Mouse (Mus musculus) CH12.LX (cell line): Measurements from ENCODE around the gene Eif3k.

ENCODE experiments used
- BHLHE40 ChIP-seq: IDR thresholded peaks from 2 replicates; pipeline ENCODE4 v1.6.1; 2011; ENCODE audit warnings: mild to moderate bottlenecking, low read depth, low read length, improper control_type of control experiment
- CHD2 ChIP-seq: IDR thresholded peaks from 2 replicates; pipeline ENCODE4 v1.6.1; 2011; ENCODE audit warnings: low read length, improper control_type of control experiment
- CTCF ChIP-seq, 2 experiments: IDR thresholded peaks in 1 of 2; conservative IDR thresholded peaks in 1 of 2; 2 replicates each; pipeline ENCODE4 v1.5.1; 2011 to 2012; ENCODE audit warnings: low read depth in 2 of 2, low read length in 2 of 2, improper control_type of control experiment in 1 of 2, inconsistent platforms in 1 of 2, mild to moderate bottlenecking in 1 of 2, moderate library complexity in 1 of 2
- EP300 ChIP-seq: IDR thresholded peaks from 2 replicates; pipeline ENCODE4 v1.6.1; 2011; ENCODE audit warnings: low read length, improper control_type of control experiment
- JUN ChIP-seq: IDR thresholded peaks from 2 replicates; pipeline ENCODE4 v1.6.1; 2011; ENCODE audit warnings: low read depth, mild to moderate bottlenecking, low read length, improper control_type of control experiment, moderate library complexity; ENCODE audit not compliant: insufficient read depth
- NRF1 ChIP-seq: IDR thresholded peaks from 2 replicates; pipeline ENCODE4 v1.6.1; 2014; ENCODE audit warnings: low read depth, mild to moderate bottlenecking, inconsistent platforms, low read length, improper control_type of control experiment, moderate library complexity
- POLR2A ChIP-seq: IDR thresholded peaks from 2 replicates; pipeline ENCODE4 v1.6.1; 2011; ENCODE audit warnings: low read depth, mild to moderate bottlenecking, improper control_type of control experiment, low read length
- SIN3A ChIP-seq: IDR thresholded peaks from 2 replicates; pipeline ENCODE4 v1.6.1; 2012; ENCODE audit warnings: low read length, improper control_type of control experiment, inconsistent platforms
- TCF12 ChIP-seq: IDR thresholded peaks from 2 replicates; pipeline ENCODE4 v1.6.1; 2014; ENCODE audit warnings: low read depth, mild to moderate bottlenecking, inconsistent platforms, low read length, improper control_type of control experiment
- USF2 ChIP-seq: conservative IDR thresholded peaks from 2 replicates; pipeline ENCODE4 v1.6.1; 2011; ENCODE audit warnings: low read depth, low read length, improper control_type of control experiment

DNA sequence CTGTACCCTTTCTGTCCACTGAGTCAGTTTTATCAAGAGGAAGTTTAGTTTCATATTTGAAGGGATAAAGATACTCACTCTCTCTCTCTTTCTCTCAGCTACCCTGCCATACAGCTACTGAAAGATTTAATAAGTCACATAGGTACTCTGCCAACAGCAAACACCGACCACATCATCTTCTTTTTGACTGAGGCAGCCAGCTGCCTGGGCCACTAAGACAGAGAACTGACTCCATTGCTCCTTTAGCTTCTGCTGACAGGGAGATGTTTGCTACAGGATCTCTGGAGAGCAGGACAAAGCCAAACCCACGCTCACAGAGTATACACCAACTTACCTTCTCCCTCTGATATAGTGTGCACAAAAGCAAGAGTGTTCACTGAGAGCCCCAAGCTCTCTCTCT lies 32.4 kb downstream of the Eif3k start:
- TF ChIP-seq CTCF (conservative IDR thresholded peaks at IDR 0.05 in 1 of 2, IDR thresholded peaks at IDR 0.05 in 1 of 2; ENCODE audit: low read depth in 2 of 2, low read length in 2 of 2): no peak
- TF ChIP-seq CHD2: no peak
- no peak for TF ChIP-seq NRF1
- TF ChIP-seq JUN: no peak
- no peak for TF ChIP-seq EP300
- TF ChIP-seq POLR2A: no peak
- no peak for TF ChIP-seq SIN3A
- TF ChIP-seq BHLHE40: no peak
- no peak for TF ChIP-seq TCF12
- no peak for TF ChIP-seq USF2
